Mouse (Mus musculus): Measurements from ENCODE around the gene Elmod3. TPM values are rescaled to one million over a fixed set of nuclear protein-coding genes. Genes with fewer than 3 reads are reported as not detected.

Elmod3 gene
- polyA plus RNA-seq (2014; fragmentation: Illumina TruSeq; extraction: RNeasy Lipid Tissue Mini Kit (QIAGEN cat#74804); ENCODE audit: low read depth, low replicate concordance): 6.3 TPM

DNA sequence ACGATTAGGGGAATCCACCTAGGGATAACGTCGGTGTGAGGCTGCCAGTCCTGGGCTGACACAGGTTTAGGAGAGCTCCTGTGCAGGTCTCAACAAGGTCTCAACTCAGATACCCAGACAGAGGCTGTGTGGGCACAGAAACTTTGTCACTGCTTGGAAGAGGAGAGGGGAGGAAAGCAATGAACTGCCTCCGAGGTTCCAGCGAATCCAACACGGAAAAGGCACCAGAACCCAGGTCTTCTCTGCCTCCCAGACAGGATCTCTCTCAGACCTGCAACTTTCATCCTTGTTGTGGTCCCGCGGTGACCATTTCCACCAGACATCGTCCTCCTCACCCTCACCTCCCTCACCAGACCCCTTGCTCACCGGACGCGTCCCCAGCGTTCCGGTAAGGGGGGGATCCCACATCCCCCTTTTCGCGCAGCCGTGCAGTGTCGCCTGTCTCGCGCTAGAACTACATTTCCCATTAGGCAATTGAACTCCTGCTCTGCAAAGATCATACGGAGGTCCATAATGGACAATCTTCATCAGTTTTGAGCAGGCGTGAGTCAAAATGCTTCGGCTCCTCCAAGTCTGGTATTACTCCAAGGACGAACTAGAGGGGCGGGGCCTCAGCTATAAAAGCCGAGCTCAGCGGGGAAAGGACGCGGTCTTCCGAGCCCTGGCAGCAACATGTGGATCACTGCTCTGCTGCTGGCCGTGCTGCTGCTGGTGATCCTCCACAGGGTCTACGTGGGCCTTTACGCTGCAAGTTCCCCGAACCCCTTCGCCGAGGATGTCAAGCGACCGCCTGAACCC is at the start of gene Elmod3, which contains the start of gene Retsat:
Gene Elmod3 (minus strand): TSS at position 458 of the 798 bp plus-strand sequence.
Gene Retsat (plus strand): TSS at position 520 of the 798 bp plus-strand sequence.

GRCm38 (mm10) chr6:72616643-72617288 is 18.6 kb upstream of the Elmod3 start, which contains the start of gene Tgoln1:
Gene Tgoln1 (minus strand): TSS chr6:72617000.

DNA sequence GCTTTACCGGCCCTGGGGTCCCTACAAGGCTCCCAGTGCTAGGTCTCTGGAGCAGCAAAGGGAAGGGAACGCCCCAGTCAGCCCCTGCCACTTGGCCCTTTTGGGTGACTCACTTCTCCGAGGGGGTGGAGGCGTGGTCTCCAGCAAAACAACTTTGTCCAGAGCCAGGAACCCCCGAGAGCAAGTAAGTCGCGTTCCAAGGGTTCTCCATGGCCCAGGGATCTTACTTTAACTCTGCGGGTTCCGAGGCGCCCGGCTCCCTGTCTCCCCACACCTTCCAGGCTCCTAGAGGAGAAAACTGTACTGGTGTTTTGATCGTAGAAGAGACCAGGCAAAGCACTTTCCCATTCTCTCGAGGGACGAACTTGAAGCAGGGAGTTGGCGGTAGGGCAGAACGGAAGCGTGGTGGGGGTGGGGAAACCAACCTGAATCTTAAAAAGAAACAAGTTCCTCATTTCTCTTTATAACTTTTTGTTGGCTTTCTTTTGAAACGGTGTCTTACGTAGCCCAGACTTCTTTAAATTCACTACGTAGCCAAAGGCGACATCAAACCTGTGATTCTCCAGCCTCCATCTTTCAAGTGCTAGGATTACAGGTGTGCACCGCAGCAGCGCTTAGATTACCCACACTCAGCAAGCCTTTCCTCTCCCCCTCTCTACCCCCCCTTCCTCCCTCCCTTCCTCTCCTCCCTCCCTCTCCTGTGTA is 53.8 kb downstream of the Elmod3 start, which contains the start of gene Capg:
Gene Capg (plus strand): TSS at position 109 of the 705 bp plus-strand sequence.

DNA sequence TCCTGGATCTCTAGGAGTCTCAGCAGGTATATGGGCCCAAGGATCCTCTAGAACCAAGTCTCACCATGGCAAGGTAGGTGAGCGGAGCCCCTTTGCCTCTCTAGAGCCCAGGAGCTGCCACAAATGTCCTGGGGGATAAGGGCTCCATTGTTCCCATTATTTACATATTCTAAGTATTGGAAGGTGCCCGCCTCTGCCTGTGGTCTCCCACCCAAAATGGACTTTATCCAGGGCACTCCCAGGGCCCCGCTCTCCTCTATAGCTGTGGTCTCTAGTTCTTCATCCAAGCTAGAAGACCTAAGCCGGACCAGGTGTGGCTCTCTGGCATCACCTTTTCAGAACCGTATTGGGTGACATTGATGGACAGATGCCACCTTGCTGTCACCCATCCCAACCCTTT is 76.6 kb downstream of the Elmod3 start, which contains the start of gene Sh2d6:
Gene Sh2d6 (minus strand): TSS at position 101 of the 400 bp plus-strand sequence.

Other genes with a start within 250 kb of the Elmod3 start
- 11.3 TPM for gene Tmem150a, start 243.0 kb downstream of the Elmod3 start, polyA plus RNA-seq (2014; fragmentation: Illumina TruSeq; extraction: RNeasy Lipid Tissue Mini Kit (QIAGEN cat#74804); ENCODE audit: low read depth, low replicate concordance)
- gene Rnf181, start 231.5 kb downstream of the Elmod3 start, polyA plus RNA-seq (2014; fragmentation: Illumina TruSeq; extraction: RNeasy Lipid Tissue Mini Kit (QIAGEN cat#74804); ENCODE audit: low read depth, low replicate concordance): 137 TPM
- 1.2 TPM for gene Vamp5, start 217.9 kb downstream of the Elmod3 start, polyA plus RNA-seq (2014; fragmentation: Illumina TruSeq; extraction: RNeasy Lipid Tissue Mini Kit (QIAGEN cat#74804); ENCODE audit: low read depth, low replicate concordance)
- 75.6 TPM for gene Vamp8, start 207.7 kb downstream of the Elmod3 start, polyA plus RNA-seq (2014; fragmentation: Illumina TruSeq; extraction: RNeasy Lipid Tissue Mini Kit (QIAGEN cat#74804); ENCODE audit: low read depth, low replicate concordance)
- gene Ggcx, start 184.1 kb downstream of the Elmod3 start, polyA plus RNA-seq (2014; fragmentation: Illumina TruSeq; extraction: RNeasy Lipid Tissue Mini Kit (QIAGEN cat#74804); ENCODE audit: low read depth, low replicate concordance): 42.9 TPM
- 116 TPM for gene Mat2a, start 158.9 kb downstream of the Elmod3 start, polyA plus RNA-seq (2014; fragmentation: Illumina TruSeq; extraction: RNeasy Lipid Tissue Mini Kit (QIAGEN cat#74804); ENCODE audit: low read depth, low replicate concordance)
- gene Sh2d6, start 76.7 kb downstream of the Elmod3 start, polyA plus RNA-seq (2014; fragmentation: Illumina TruSeq; extraction: RNeasy Lipid Tissue Mini Kit (QIAGEN cat#74804); ENCODE audit: low read depth, low replicate concordance): not detected
- not detected for gene Capg, start 54.0 kb downstream of the Elmod3 start, polyA plus RNA-seq (2014; fragmentation: Illumina TruSeq; extraction: RNeasy Lipid Tissue Mini Kit (QIAGEN cat#74804); ENCODE audit: low read depth, low replicate concordance)
- gene Retsat, start 62 bp upstream of the Elmod3 start, polyA plus RNA-seq (2014; fragmentation: Illumina TruSeq; extraction: RNeasy Lipid Tissue Mini Kit (QIAGEN cat#74804); ENCODE audit: low read depth, low replicate concordance): 84.5 TPM
- gene Tgoln1, start 18.6 kb upstream of the Elmod3 start, polyA plus RNA-seq (2014; fragmentation: Illumina TruSeq; extraction: RNeasy Lipid Tissue Mini Kit (QIAGEN cat#74804); ENCODE audit: low read depth, low replicate concordance): 168 TPM
- gene Tcf7l1, start 190.8 kb upstream of the Elmod3 start, polyA plus RNA-seq (2014; fragmentation: Illumina TruSeq; extraction: RNeasy Lipid Tissue Mini Kit (QIAGEN cat#74804); ENCODE audit: low read depth, low replicate concordance): 0.58 TPM